In the genomic region with DNA sequence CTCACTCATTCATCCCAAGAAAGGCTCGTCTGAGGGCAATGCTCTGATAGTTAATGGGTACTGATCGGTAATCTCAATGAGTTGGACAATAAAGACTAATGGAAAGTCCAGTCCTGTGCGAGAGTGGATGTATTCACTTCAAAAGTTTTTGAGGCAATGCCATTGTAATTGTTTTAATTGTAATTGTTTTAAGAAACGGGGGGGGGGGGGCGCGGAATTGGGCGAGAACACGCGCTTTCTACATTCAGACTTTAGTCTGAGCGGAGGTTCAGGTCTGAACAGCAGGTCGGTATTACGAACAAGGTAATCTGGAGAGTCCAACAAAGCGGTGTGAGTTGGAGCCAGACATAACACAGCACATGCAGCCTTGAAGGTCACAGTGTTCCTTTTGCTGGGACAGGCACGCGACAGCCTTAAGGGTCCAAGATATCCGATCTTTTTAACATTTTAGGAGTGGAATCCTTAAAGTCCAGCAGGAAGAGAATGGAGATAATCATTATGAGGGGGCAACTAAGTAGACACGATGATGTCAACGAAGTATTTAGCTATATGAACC, we compare ENCODE assay signal across 8 mouse cellular contexts. TPM values are rescaled to one million over a fixed set of nuclear protein-coding genes. Genes with fewer than 3 reads are reported as not detected.
A peak's percentile ranks its signal among the peaks of the same experiment; 100 is the strongest.
DNase-seq lines count a peak whose midpoint lies in the region; ATAC-seq and TF ChIP-seq lines count a peak whose summit lies in the region.

No protein-coding gene starts in this region.

- H3K4me1 ChIP-seq in erythroblast, embryonic 14.5 days (ENCODE audit: control insufficient read depth), result peaks cover 32% of the 10 kb centered on the region
- no peaks in the 10 kb centered on the region for H3K4me1 ChIP-seq in brown adipose tissue, adult 24 weeks (ENCODE audit: control insufficient read depth, insufficient read depth, insufficient read length, low read length)
- H3K4me1 ChIP-seq in limb, embryonic 14.5 days (ENCODE audit: control insufficient read depth, insufficient read depth, low read length), result peaks cover 6% of the 10 kb centered on the region; the same call in 1 of the 2 replicates
- H3K4me1 ChIP-seq in small intestine, adult 2 months (ENCODE audit: control insufficient read depth, insufficient read depth, insufficient read length, low read length), result no peaks in the 10 kb centered on the region; the same call in 1 of the 2 replicates

- H3K9me3 ChIP-seq in erythroblast, embryonic 14.5 days (ENCODE audit: control insufficient read depth, low read length), result no peaks in the 10 kb centered on the region
- no peaks in the 10 kb centered on the region for H3K9me3 ChIP-seq in limb, embryonic 14.5 days (ENCODE audit: control insufficient read depth, low read length)

- H3K4me2 ChIP-seq in limb, embryonic 14.5 days (replicated peaks; ENCODE audit: low read depth, low read length, severe bottlenecking), result peak overlapping the region; percentile 84

- DNase-seq in heart, postnatal 10 days, result peak; percentile 15 to 34
- no peak for DNase-seq in limb, embryonic 14.5 days (ENCODE audit: low spot score)
- DNase-seq in right cerebral cortex, postnatal 14 days, result no peak
- DNase-seq in ovary, adult 18-20 months (ENCODE audit: low spot score), result no peak

- ATAC-seq in erythroblast, adult 5-6 weeks (replicated peaks; ENCODE audit: low FRiP score, poor library complexity, severe bottlenecking), result no peak
- no peak for ATAC-seq in limb, embryonic 14.5 days (ENCODE audit: low FRiP score, low read depth)

- 3% methylated on average over 18 of the region's 18 CpGs for WGBS in limb, embryonic 14.5 days
- 3% methylated on average over 18 of the region's 18 CpGs for WGBS in small intestine, adult 2 months

- H3K27ac ChIP-seq in brown adipose tissue, adult 24 weeks (replicated peaks; ENCODE audit: low read depth, low read length), result peak overlapping the region; percentile 70; the same call in 1 of the 2 replicates
- peak overlapping the region; percentile 91 for H3K27ac ChIP-seq in limb, embryonic 14.5 days (replicated peaks; ENCODE audit: low read depth, low read length)
- H3K27ac ChIP-seq in small intestine, adult 2 months (ENCODE audit: insufficient read depth, low read depth, low read length), result peak overlapping the region; percentile 51

- TF ChIP-seq CTCF in small intestine, adult 2 months (IDR thresholded peaks at IDR 0.05; ENCODE audit: extremely low read depth, insufficient read length, insufficient replicate concordance, low read depth, low read length), result no peak

- H3K36me3 ChIP-seq in erythroblast, embryonic 14.5 days (ENCODE audit: control insufficient read depth), result peaks cover 23% of the 10 kb centered on the region
- H3K36me3 ChIP-seq in limb, embryonic 14.5 days (ENCODE audit: control insufficient read depth, insufficient read depth, low read length), result peaks cover 14% of the 10 kb centered on the region
- H3K36me3 ChIP-seq in small intestine, adult 2 months (ENCODE audit: control insufficient read depth, insufficient read depth, low read length), result peaks cover 4% of the 10 kb centered on the region

- no peaks in the 10 kb centered on the region for H3K27me3 ChIP-seq in erythroblast, embryonic 14.5 days (ENCODE audit: control insufficient read depth)
- H3K27me3 ChIP-seq in limb, embryonic 14.5 days (ENCODE audit: control insufficient read depth, insufficient read depth, low read length), result no peaks in the 10 kb centered on the region
- no peaks in the 10 kb centered on the region for H3K27me3 ChIP-seq in small intestine, adult 2 months (ENCODE audit: control insufficient read depth, insufficient read depth, low read length)

- peak overlapping the region; percentile 95 for H3K9ac ChIP-seq in limb, embryonic 14.5 days (ENCODE audit: low read depth, low read length, severe bottlenecking)

- H3K4me3 ChIP-seq in erythroblast, embryonic 14.5 days (replicated peaks), result peak overlapping the region; percentile 96
- H3K4me3 ChIP-seq in brown adipose tissue, adult 24 weeks (ENCODE audit: insufficient read depth, low read depth, low read length), result peak overlapping the region; percentile 79
- H3K4me3 ChIP-seq in limb, embryonic 14.5 days (replicated peaks; ENCODE audit: low read length), result peak overlapping the region; percentile 88
- H3K4me3 ChIP-seq in small intestine, adult 2 months (ENCODE audit: low read depth, low read length), result peak overlapping the region; percentile 87

- intact Hi-C loops in heart, postnatal 10 days (cut with DNase I), result loop anchor here (5.0 kb wide), 1 partner anchor 99 kb away; a partner anchor contains a TSS

- TF ChIP-seq POLR2A in limb, embryonic 14.5 days (IDR thresholded peaks at IDR 0.05; ENCODE audit: borderline replicate concordance, extremely low read depth, insufficient read depth, insufficient read length), result no peak
- TF ChIP-seq POLR2A in small intestine, adult 2 months (IDR thresholded peaks at IDR 0.05; ENCODE audit: low read depth, low read length), result no peak

RNA-seq across cellular contexts. Expression of a gene that starts 1.0 kb away (rescaled TPM):
- polyA plus RNA-seq in erythroblast, embryonic 14.5 days (2012), result 0.57 and 1.3 TPM in 2 replicates
- 25.6 and 32.8 TPM in 2 replicates for total RNA-seq in erythroblast, adult 5-6 weeks (2015; ENCODE audit: low replicate concordance)
- 16.3 and 28.3 TPM in 2 replicates for total RNA-seq in erythroblast, adult 5-6 weeks (2017; ENCODE audit: low replicate concordance)
- 22.8 and 24.3 TPM in 2 replicates for polyA plus RNA-seq in brown adipose tissue, adult 24 weeks (2012; ENCODE audit: insufficient read depth, insufficient read length, missing spikeins)
- total RNA-seq in heart, postnatal 10 days (2021), result 10 to 100 TPM; 26.1 to 26.5 TPM
- 26.6 and 32.1 TPM in 2 replicates for polyA plus RNA-seq in limb, embryonic 14.5 days (2012; rRNA removed)
- polyA plus RNA-seq in limb, embryonic 14.5 days (2014; fragmentation: Nextera tagmentation; extraction: Ambion mirVana), result 39.6 and 41.3 TPM in 2 replicates
- 1.6 and 3.6 TPM in 2 replicates for polyA plus RNA-seq in small intestine, adult 2 months (2012; rRNA removed)

RNA-seq across cellular contexts. Expression of a gene that starts 36.0 kb away (rescaled TPM):
- polyA plus RNA-seq in erythroblast, embryonic 14.5 days (2012), result 0.01 TPM in 1 of 2 replicates, not detected in the other
- total RNA-seq in erythroblast, adult 5-6 weeks (2015; ENCODE audit: low replicate concordance), result not detected in 2 replicates
- total RNA-seq in erythroblast, adult 5-6 weeks (2017; ENCODE audit: low replicate concordance), result not detected in 2 replicates
- polyA plus RNA-seq in brown adipose tissue, adult 24 weeks (2012; ENCODE audit: insufficient read depth, insufficient read length, missing spikeins), result 1.7 and 3.0 TPM in 2 replicates
- 1 to 10 TPM in 1 of 2 experiments, under 1 TPM in 1; 0.86 to 1.2 TPM for total RNA-seq in heart, postnatal 10 days (2021)
- polyA plus RNA-seq in limb, embryonic 14.5 days (2012; rRNA removed), result 1.2 and 1.3 TPM in 2 replicates
- 2.1 and 2.2 TPM in 2 replicates for polyA plus RNA-seq in limb, embryonic 14.5 days (2014; fragmentation: Nextera tagmentation; extraction: Ambion mirVana)
- 0.05 TPM in 2 replicates for polyA plus RNA-seq in small intestine, adult 2 months (2012; rRNA removed)

RNA-seq across cellular contexts. Expression of a gene that starts 38.4 kb away (rescaled TPM):
- polyA plus RNA-seq in erythroblast, embryonic 14.5 days (2012), result not detected in 2 replicates
- not detected in 2 replicates for total RNA-seq in erythroblast, adult 5-6 weeks (2015; ENCODE audit: low replicate concordance)
- total RNA-seq in erythroblast, adult 5-6 weeks (2017; ENCODE audit: low replicate concordance), result not detected in 2 replicates
- not detected in 2 replicates for polyA plus RNA-seq in brown adipose tissue, adult 24 weeks (2012; ENCODE audit: insufficient read depth, insufficient read length, missing spikeins)
- total RNA-seq in heart, postnatal 10 days (2021), result not detected
- polyA plus RNA-seq in limb, embryonic 14.5 days (2012; rRNA removed), result not detected in 2 replicates
- polyA plus RNA-seq in limb, embryonic 14.5 days (2014; fragmentation: Nextera tagmentation; extraction: Ambion mirVana), result not detected in 2 replicates
- not detected in 2 replicates for polyA plus RNA-seq in small intestine, adult 2 months (2012; rRNA removed)

RNA-seq across cellular contexts. Expression of a gene that starts 44.1 kb away (rescaled TPM):
- not detected in 2 replicates for polyA plus RNA-seq in erythroblast, embryonic 14.5 days (2012)
- total RNA-seq in erythroblast, adult 5-6 weeks (2015; ENCODE audit: low replicate concordance), result not detected in 2 replicates
- total RNA-seq in erythroblast, adult 5-6 weeks (2017; ENCODE audit: low replicate concordance), result not detected in 2 replicates
- polyA plus RNA-seq in brown adipose tissue, adult 24 weeks (2012; ENCODE audit: insufficient read depth, insufficient read length, missing spikeins), result not detected in 2 replicates
- not detected for total RNA-seq in heart, postnatal 10 days (2021)
- not detected in 2 replicates for polyA plus RNA-seq in limb, embryonic 14.5 days (2012; rRNA removed)
- not detected in 2 replicates for polyA plus RNA-seq in limb, embryonic 14.5 days (2014; fragmentation: Nextera tagmentation; extraction: Ambion mirVana)
- not detected in 2 replicates for polyA plus RNA-seq in small intestine, adult 2 months (2012; rRNA removed)

Comparison
In these comparisons a context has a peak if more than half of its experiments do, and no peak if none do; other contexts are left out.
1. DNase-seq: peak in heart, postnatal 10 days (2 of 2); none in limb, embryonic 14.5 days (single experiment), right cerebral cortex, postnatal 14 days (single experiment) and ovary, adult 18-20 months (single experiment).
2. Peak in every context shown above with its lines, with median percentiles within 50 percentile points of each other: H3K4me3 ChIP-seq and H3K27ac ChIP-seq.